Mouse (Mus musculus) layer of hippocampus, adult 9-11 months (tissue): ENCODE results near the gene Selenow.

Experiments
- DNase-seq: peaks from one replicate; pipeline ENCODE4 v3.0.0; 2022

Gene Selenow

GRCm38 (mm10) chr7:15901366-15902048 is 20.7 kb downstream of the Selenow start:
- DNase-seq, result no peak

GRCm38 (mm10) chr7:15894251-15894650 is 28.0 kb downstream of the Selenow start:
- DNase-seq, result no peak

GRCm38 (mm10) chr7:15884127-15884526 is 38.1 kb downstream of the Selenow start:
- DNase-seq, result no peak

- DNase-seq, result no peak
These were observed 39.9 kb downstream of the Selenow start, which contains the start of gene Crxos for GRCm38 (mm10) chr7:15882317-15882716. TSS of gene Crxos (plus strand) at chr7:15882617.

- DNase-seq, result no peak
These were observed 40.4 kb downstream of the Selenow start for GRCm38 (mm10) chr7:15881831-15882230.

GRCm38 (mm10) chr7:15881388-15881787 is 40.8 kb downstream of the Selenow start:
- DNase-seq, result no peak

GRCm38 (mm10) chr7:15879756-15880155 is 42.4 kb downstream of the Selenow start, which contains the start of gene Crx:
TSS of gene Crx (minus strand) at chr7:15879968.
- no peak for DNase-seq
